Mouse (Mus musculus) stomach, embryonic 16.5 days (tissue): ENCODE results near the gene Rin2. TPM values are rescaled to one million over a fixed set of nuclear protein-coding genes. Genes with fewer than 3 reads are reported as not detected.

ENCODE experiments used
- ATAC-seq: fragments of 200-750 bp; cut with Nextera tagmentation; 2 replicates; pipeline ENCODE4 v1.8.0; 2017; ENCODE audit warnings: moderate number of reproducible peaks, moderate TSS enrichment; ENCODE audit not compliant: insufficient read depth, low FRiP score
- H3K27ac ChIP-seq: fragments of 300-500 bp; sonication (generic); 2 replicates; pipeline ENCODE4 v1.5.1; 2014; ENCODE audit warnings: low read length
- H3K27me3 ChIP-seq: fragments of 300-500 bp; sonication (generic); 2 replicates; pipeline ENCODE4 v1.6.1; 2014; ENCODE audit warnings: low read length, control low read depth, mixed read lengths; ENCODE audit not compliant: control insufficient read depth, insufficient read depth
- H3K36me3 ChIP-seq: fragments of 300-500 bp; sonication (generic); 2 replicates; pipeline ENCODE4 v1.6.1; 2014; ENCODE audit warnings: low read length; ENCODE audit not compliant: control insufficient read depth, insufficient read depth
- H3K4me1 ChIP-seq: fragments of 300-500 bp; sonication (generic); 2 replicates; pipeline ENCODE4 v1.6.1; 2014; ENCODE audit warnings: low read length, control low read depth, mixed read lengths; ENCODE audit not compliant: control insufficient read depth, insufficient read depth
- H3K4me2 ChIP-seq: fragments of 300-500 bp; sonication (generic); 2 replicates; pipeline ENCODE4 v1.6.1; 2014; ENCODE audit warnings: low read depth, low read length, mixed read lengths
- H3K4me3 ChIP-seq: fragments of 300-500 bp; sonication (generic); replicated peaks from 2 replicates; pipeline ENCODE4 v1.5.1; 2014; ENCODE audit warnings: mild to moderate bottlenecking, low read length
- H3K9ac ChIP-seq: fragments of 300-500 bp; sonication (generic); 2 replicates; pipeline ENCODE4 v1.6.1; 2014; ENCODE audit warnings: low read length
- H3K9me3 ChIP-seq: fragments of 300-500 bp; sonication (generic); replicated peaks from 2 replicates; pipeline ENCODE4 v1.6.1; 2016; ENCODE audit warnings: low read length, control low read depth; ENCODE audit not compliant: control insufficient read depth
- WGBS: fragments of 180-500 bp; shearing (Covaris S2); extraction: QIAGEN DNeasy Blood & Tissue Kit; methylation state at CpG from one replicate; pipeline ENCODE4 v1.1.7; 2014; 5-methylcytosine and 5-hydroxymethylcytosine counted together
- polyA plus RNA-seq: library from polyadenylated mRNA; unstranded; fragments of >200 nt; fragmentation: Nextera tagmentation; extraction: Ambion mirVana; gene quantifications from 2 replicates; pipeline ENCODE4 v1.2.1, GENCODE M21; 2015

The Rin2 gene
- polyA plus RNA-seq, 1 experiment from 2014 or later, result 37.3 TPM

DNA sequence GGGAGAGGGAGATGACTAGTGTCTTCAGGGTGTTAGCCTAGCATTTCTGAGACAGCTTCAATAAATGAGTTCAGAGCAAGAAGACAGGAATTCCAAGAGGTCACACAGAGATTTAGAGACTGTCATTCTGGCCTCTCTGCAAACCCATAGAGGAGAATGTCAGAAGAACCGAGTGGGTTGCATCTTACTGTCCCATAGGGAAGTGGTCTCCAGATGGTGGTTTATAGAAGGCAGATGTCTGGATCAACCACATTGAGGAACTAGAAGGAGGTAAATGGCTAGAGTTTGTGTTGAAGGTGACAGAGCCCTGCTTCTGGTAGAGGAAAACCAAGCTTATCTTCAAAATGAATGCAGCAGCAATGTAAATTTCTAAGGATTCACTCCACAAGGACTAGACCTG lies 61.5 kb downstream of the Rin2 start:
- H3K27me3 ChIP-seq, result no peaks in the 10 kb centered on the region
- WGBS, result 68% methylated on average over 1 of the region's 1 CpGs
- no peaks in the 10 kb centered on the region for H3K4me1 ChIP-seq

GRCm38 (mm10) chr2:145737196-145737595 lies 62.2 kb downstream of the Rin2 start:
- no peak overlapping the region for H3K4me2 ChIP-seq
- H3K4me3 ChIP-seq, result no peak overlapping the region
- WGBS, result 43% methylated on average over 5 of the region's 5 CpGs
- H3K9me3 ChIP-seq, result no peaks in the 10 kb centered on the region
- H3K9ac ChIP-seq, result no peak overlapping the region
- H3K27me3 ChIP-seq, result no peaks in the 10 kb centered on the region
- no peaks in the 10 kb centered on the region for H3K4me1 ChIP-seq
- H3K36me3 ChIP-seq, result no peaks in the 10 kb centered on the region
- ATAC-seq, result no peak
- H3K27ac ChIP-seq, result no peak overlapping the region

More for the DNA sequence above, 61.5 kb downstream of the Rin2 start:
- H3K9me3 ChIP-seq, result no peaks in the 10 kb centered on the region
- ATAC-seq, result no peak
- no peak overlapping the region for H3K4me2 ChIP-seq
- no peak overlapping the region for H3K27ac ChIP-seq
- H3K9ac ChIP-seq, result no peak overlapping the region
- H3K36me3 ChIP-seq, result no peaks in the 10 kb centered on the region
- no peak overlapping the region for H3K4me3 ChIP-seq

DNA sequence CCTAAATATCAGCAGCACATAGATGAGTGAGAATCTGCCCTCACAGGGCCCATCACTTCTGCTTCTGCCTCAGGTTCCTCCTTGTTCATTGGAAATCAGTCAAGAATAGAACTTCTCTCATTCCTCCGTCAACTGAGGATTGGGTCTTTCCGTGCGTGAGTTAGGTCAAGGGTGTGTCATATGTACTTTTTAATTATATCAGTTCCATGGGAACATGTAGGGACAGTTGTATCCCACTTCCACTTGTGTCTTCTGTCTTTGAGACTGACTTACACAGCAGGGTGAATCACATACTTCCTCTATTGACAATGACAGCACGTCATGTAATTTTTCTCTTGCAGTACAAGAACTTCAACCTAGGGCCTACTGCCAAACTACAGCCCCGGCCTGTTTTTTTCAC lies 65.7 kb downstream of the Rin2 start:
- Histone ChIP-seq H3K36me3 (no peaks in the 10 kb centered on the region), H3K27me3 (no peaks in the 10 kb centered on the region), H3K4me3 (no peak overlapping the region), H3K9me3 (no peaks in the 10 kb centered on the region), H3K27ac (no peak overlapping the region), H3K4me2 (no peak overlapping the region), H3K9ac (no peak overlapping the region), H3K4me1 (no peaks in the 10 kb centered on the region)
- ATAC-seq, result no peak
- WGBS, result 83% methylated on average over 5 of the region's 5 CpGs

GRCm38 (mm10) chr2:145742795-145743710 lies 68.0 kb downstream of the Rin2 start:
- 59% methylated on average over 13 of the region's 13 CpGs for WGBS
- no peak overlapping the region for H3K27ac ChIP-seq
- no peaks in the 10 kb centered on the region for H3K9me3 ChIP-seq
- no peaks in the 10 kb centered on the region for H3K27me3 ChIP-seq
- H3K9ac ChIP-seq, result no peak overlapping the region
- H3K4me2 ChIP-seq, result no peak overlapping the region
- H3K4me3 ChIP-seq, result no peak overlapping the region
- H3K36me3 ChIP-seq, result no peaks in the 10 kb centered on the region
- ATAC-seq, result no peak
- no peaks in the 10 kb centered on the region for H3K4me1 ChIP-seq

GRCm38 (mm10) chr2:145746406-145746805 lies 71.4 kb downstream of the Rin2 start:
- Histone ChIP-seq H3K27me3 (no peaks in the 10 kb centered on the region), H3K9me3 (no peaks in the 10 kb centered on the region), H3K4me2 (no peak overlapping the region), H3K4me3 (no peak overlapping the region), H3K27ac (peak overlapping the region; percentile 55; the same call in 1 of the 2 replicates), H3K9ac (no peak overlapping the region), H3K4me1 (no peaks in the 10 kb centered on the region), H3K36me3 (no peaks in the 10 kb centered on the region)
- peak; percentile 56; the same call in 1 of the 2 replicates for ATAC-seq
- WGBS, result 47% methylated on average over 1 of the region's 1 CpGs

DNA sequence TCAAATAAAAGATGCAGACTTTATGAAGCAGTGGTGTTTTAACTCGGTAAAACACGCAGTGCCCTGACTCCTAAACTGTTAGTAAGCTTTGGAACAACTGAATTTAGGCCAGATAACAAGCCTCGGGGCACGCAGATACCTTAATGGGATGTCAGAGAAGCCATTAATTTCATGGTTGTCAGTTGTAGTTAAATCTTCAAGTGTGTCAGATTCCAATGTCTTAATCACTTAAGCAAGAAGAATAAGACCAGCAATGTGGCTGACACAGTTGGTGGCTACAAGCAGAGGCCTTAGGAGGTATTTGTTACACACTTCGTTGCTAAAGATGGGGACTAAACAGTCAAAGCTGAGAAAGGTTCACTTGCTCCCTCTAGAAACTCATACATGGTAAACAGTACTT lies 74.6 kb downstream of the Rin2 start:
- Histone ChIP-seq H3K9ac (no peak overlapping the region), H3K27ac (no peak overlapping the region; the same call in 1 of the 2 replicates), H3K4me3 (no peak overlapping the region), H3K36me3 (no peaks in the 10 kb centered on the region), H3K4me2 (no peak overlapping the region), H3K27me3 (no peaks in the 10 kb centered on the region), H3K4me1 (no peaks in the 10 kb centered on the region), H3K9me3 (no peaks in the 10 kb centered on the region)
- WGBS, result 68% methylated on average over 5 of the region's 5 CpGs
- no peak for ATAC-seq

DNA sequence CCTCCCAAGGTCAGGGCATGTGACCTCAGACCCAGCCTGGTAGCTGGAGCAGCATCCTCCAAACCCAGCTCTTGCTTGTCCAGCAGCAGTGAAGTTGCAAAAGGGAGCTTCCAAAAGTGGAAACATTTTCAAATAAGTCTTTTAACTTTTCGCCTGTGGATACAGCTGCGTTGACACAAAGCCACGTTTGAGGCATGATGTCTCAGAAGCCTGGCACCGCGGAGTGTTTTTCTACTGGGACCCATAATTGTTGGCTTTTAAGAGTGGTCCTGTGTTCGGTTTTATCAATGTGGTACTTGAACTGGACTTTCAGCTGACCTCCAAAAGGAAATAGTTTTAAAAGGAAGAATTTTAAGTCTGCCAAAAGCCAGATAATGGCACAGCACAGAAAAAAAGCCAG lies 77.6 kb downstream of the Rin2 start:
- WGBS, result 65% methylated on average over 6 of the region's 6 CpGs

GRCm38 (mm10) chr2:145753973-145754372 lies 79.0 kb downstream of the Rin2 start:
- Histone ChIP-seq H3K9ac (no peak overlapping the region), H3K4me3 (no peak overlapping the region), H3K27ac (no peak overlapping the region), H3K27me3 (no peaks in the 10 kb centered on the region), H3K9me3 (no peaks in the 10 kb centered on the region), H3K36me3 (no peaks in the 10 kb centered on the region), H3K4me2 (no peak overlapping the region), H3K4me1 (no peaks in the 10 kb centered on the region)
- ATAC-seq, result no peak
- 76% methylated on average over 7 of the region's 7 CpGs for WGBS

More for the DNA sequence above, 77.6 kb downstream of the Rin2 start:
- ATAC-seq, result no peak
- H3K27ac ChIP-seq, result no peak overlapping the region
- H3K4me2 ChIP-seq, result no peak overlapping the region
- H3K9ac ChIP-seq, result no peak overlapping the region
- H3K27me3 ChIP-seq, result no peaks in the 10 kb centered on the region
- no peaks in the 10 kb centered on the region for H3K36me3 ChIP-seq
- H3K9me3 ChIP-seq, result no peaks in the 10 kb centered on the region
- no peaks in the 10 kb centered on the region for H3K4me1 ChIP-seq
- no peak overlapping the region for H3K4me3 ChIP-seq

DNA sequence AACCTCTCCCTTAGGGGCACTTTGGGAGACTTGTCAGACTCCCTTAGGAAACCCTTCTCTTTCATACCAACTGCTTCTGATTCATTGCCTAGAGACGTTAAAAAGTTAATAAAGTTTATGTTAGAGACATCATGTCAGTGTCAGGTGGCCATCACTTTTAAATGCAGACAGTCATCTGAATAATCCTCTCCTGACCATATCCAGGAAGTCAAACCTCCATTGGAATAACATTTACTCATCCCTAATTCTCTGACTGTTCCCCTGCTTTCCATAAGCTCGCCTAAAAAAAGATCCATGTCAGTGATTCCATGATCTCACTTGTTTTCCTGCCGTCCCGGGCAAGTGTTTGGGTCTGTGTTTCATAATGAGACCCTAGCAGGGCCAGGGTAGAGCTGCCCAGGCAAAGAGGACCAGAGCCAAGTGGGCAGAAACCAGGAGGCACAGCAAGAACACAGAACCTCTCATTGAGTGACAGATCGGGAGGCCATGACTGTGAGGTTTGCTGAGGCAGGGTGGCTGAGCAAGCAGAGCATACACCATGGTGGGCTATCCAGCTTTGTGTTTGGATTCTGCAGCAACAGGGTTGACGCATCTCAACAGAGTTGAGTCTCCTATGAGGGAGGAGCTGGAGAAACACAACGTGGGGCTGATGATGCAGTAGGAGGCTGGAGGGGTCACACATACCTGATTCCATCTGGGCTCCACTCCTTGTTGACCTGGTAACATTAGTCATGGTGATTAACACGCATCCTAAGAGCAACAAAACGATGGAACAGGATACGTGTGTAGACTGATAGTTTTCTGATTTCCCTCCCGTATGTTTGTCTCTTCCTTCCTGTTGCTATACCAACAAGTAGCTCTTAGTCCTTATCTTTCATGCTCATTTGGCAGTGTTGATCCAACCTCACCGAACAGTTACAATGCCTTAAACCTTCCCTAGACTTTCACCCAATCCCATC lies 81.1 kb downstream of the Rin2 start:
- ATAC-seq, result no peak
- H3K9me3 ChIP-seq, result no peaks in the 10 kb centered on the region
- 77% methylated on average over 12 of the region's 12 CpGs for WGBS
- H3K4me3 ChIP-seq, result no peak overlapping the region
- H3K9ac ChIP-seq, result no peak overlapping the region
- H3K27me3 ChIP-seq, result no peaks in the 10 kb centered on the region
- H3K4me1 ChIP-seq, result no peaks in the 10 kb centered on the region
- H3K27ac ChIP-seq, result no peak overlapping the region
- H3K4me2 ChIP-seq, result no peak overlapping the region
- no peaks in the 10 kb centered on the region for H3K36me3 ChIP-seq
